Mouse (Mus musculus) stomach, postnatal 0 days (tissue): ENCODE data around the gene Map4k5. TPM values are rescaled to one million over a fixed set of nuclear protein-coding genes. Genes with fewer than 3 reads are reported as not detected.

Source experiments
- ATAC-seq: fragments of 200-750 bp; cut with Nextera tagmentation; 2 replicates; pipeline ENCODE4 v1.8.0; 2017; ENCODE audit not compliant: low FRiP score, low TSS enrichment
- DNase-seq: peaks from one replicate; pipeline ENCODE4 v3.0.0-alpha.2; 2016; ENCODE audit warnings: low spot score
- H3K27ac ChIP-seq: fragments of 300-500 bp; sonication (generic); replicated peaks from 2 replicates; pipeline ENCODE4 v1.5.1; 2014; ENCODE audit warnings: mild to moderate bottlenecking, control low read depth
- H3K27me3 ChIP-seq: fragments of 300-500 bp; sonication (generic); 2 replicates; pipeline ENCODE4 v1.6.1; 2014; ENCODE audit warnings: low read length; ENCODE audit not compliant: control insufficient read depth, insufficient read depth
- H3K36me3 ChIP-seq: fragments of 300-500 bp; sonication (generic); 2 replicates; pipeline ENCODE4 v1.6.1; 2014; ENCODE audit warnings: low read length, mixed read lengths; ENCODE audit not compliant: control insufficient read depth, insufficient read depth
- H3K4me1 ChIP-seq: fragments of 300-500 bp; sonication (generic); replicated peaks from 2 replicates; pipeline ENCODE4 v1.6.1; 2014; ENCODE audit warnings: antibody characterized with exemption; ENCODE audit not compliant: control insufficient read depth, insufficient read depth
- H3K4me2 ChIP-seq: fragments of 300-500 bp; sonication (generic); replicated peaks from 2 replicates; pipeline ENCODE4 v1.6.1; 2014; ENCODE audit warnings: low read depth, mild to moderate bottlenecking, control low read depth, moderate library complexity
- H3K4me3 ChIP-seq: fragments of 300-500 bp; sonication (generic); 2 replicates; pipeline ENCODE4 v1.5.1; 2014; ENCODE audit warnings: low read depth, low read length, control low read depth
- H3K9ac ChIP-seq: fragments of 300-500 bp; sonication (generic); 2 replicates; pipeline ENCODE4 v1.6.1; 2014; ENCODE audit warnings: mild to moderate bottlenecking, low read length, control low read depth, mixed read lengths
- H3K9me3 ChIP-seq: fragments of 300-500 bp; sonication (generic); 2 replicates; pipeline ENCODE4 v1.6.1; 2016; ENCODE audit warnings: low read length; ENCODE audit not compliant: control insufficient read depth
- CTCF ChIP-seq: IDR thresholded peaks from 2 replicates; pipeline ENCODE4 v1.5.1; 2016; ENCODE audit warnings: antibody characterized with exemption, low read depth, mild to moderate bottlenecking, moderate library complexity
- EP300 ChIP-seq: optimal IDR thresholded peaks from 2 replicates; pipeline ENCODE3; 2016; ENCODE audit warnings: antibody characterized with exemption
- WGBS: fragments of 180-500 bp; shearing (Covaris S2); extraction: QIAGEN DNeasy Blood & Tissue Kit; methylation state at CpG from one replicate; pipeline ENCODE4 v1.1.7; 2014; 5-methylcytosine and 5-hydroxymethylcytosine counted together
- polyA plus RNA-seq: library from polyadenylated mRNA; unstranded; fragments of >200 nt; fragmentation: Nextera tagmentation; extraction: Ambion mirVana; gene quantifications from 2 replicates; pipeline ENCODE4 v1.2.1, GENCODE M21; 2015

Map4k5 gene
- polyA plus RNA-seq, 1 experiment from 2014 or later, result 12.4 TPM

DNA sequence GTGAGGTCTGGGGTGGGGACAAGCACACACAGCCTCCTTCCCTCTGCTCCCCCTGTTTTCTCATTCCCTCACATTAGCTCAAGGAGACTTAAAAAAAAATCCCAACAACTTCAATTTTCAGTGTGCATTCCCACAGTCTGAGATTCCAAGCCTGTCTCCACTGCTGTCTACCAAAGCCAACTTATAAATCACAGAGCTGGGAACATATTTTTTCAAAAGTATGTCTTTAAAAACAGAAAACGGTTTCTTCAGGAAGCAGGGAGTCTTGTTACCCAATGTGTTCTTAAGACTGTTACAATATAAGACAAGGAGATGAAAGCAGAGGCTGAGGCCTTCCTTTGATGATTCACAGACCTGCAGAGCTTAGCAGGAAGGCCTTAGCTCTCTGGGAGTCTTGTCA, 81.0 kb downstream of the Map4k5 start:
- no peak for ATAC-seq
- 28% methylated on average over 1 of the region's 1 CpGs for WGBS
- TF ChIP-seq CTCF (no peak), EP300 (no peak)

DNA sequence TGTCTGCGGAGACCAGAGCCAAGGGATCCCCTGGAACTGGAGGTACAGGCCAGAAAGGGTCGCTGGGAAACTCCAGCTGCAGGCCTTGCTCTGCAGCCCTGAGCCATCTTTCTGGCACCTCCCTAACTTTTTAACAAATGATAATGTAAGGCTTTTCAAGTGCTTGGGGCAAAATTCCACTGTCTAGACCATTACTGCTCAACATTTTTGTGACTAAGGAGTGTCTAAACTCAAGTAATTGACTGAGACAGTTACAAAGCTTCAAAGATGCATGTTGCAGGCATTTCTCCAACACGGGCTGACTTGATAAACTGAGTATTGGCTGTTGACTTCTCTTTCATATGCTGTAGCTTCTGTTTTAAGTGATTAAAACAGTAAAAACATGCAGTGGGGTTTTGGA, 83.6 kb downstream of the Map4k5 start:
- no peak overlapping the region for H3K27ac ChIP-seq
- H3K4me1 ChIP-seq, result no peaks in the 10 kb centered on the region
- 67% methylated on average over 3 of the region's 3 CpGs for WGBS
- H3K4me3 ChIP-seq, result no peak overlapping the region
- DNase-seq (no peak), ATAC-seq (no peak)
- H3K36me3 ChIP-seq, result peaks cover 15% of the 10 kb centered on the region
- TF ChIP-seq EP300, result no peak
- no peak for TF ChIP-seq CTCF
- no peaks in the 10 kb centered on the region for H3K27me3 ChIP-seq
- no peak overlapping the region for H3K9ac ChIP-seq
- no peak overlapping the region for H3K4me2 ChIP-seq
- H3K9me3 ChIP-seq, result no peaks in the 10 kb centered on the region

More for the DNA sequence above, 81.0 kb downstream of the Map4k5 start:
- Histone ChIP-seq H3K4me2 (no peak overlapping the region), H3K9ac (no peak overlapping the region), H3K4me3 (no peak overlapping the region), H3K27ac (no peak overlapping the region), H3K4me1 (no peaks in the 10 kb centered on the region), H3K27me3 (no peaks in the 10 kb centered on the region), H3K36me3 (0 out of 2 replicates have a peak, but pooled peaks cover 3% of the 10 kb centered on the region), H3K9me3 (no peaks in the 10 kb centered on the region)
- DNase-seq, result no peak

DNA sequence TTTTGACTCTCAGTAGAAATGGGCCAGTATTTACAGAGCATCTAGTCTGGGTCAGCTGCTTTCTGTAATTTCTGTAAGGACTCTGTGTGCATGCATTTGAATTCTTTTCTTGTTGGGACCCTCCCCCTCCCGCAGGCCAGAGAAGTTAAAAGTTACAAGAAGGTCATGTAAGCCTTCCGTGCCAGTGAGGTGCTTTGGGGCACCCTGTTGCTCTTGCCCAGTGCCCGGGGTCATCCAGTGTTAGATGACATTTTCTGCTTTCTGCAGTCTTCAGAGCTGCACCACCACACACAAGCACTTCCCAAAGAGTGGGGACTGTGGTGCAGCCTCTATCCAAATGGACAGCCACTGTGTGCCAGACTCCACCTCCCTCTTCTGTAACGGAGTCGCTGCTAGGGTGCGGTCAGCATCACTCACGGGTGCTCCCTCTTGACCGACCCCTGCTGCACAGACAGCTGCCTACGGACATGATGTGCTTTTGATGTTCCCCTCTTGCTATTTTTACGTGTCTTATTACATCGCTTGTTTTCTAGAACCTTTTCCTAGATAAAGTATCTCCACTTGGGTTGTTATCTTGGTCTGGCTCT, 85.5 kb downstream of the Map4k5 start:
- H3K9ac ChIP-seq, result no peak overlapping the region
- TF ChIP-seq CTCF (no peak), EP300 (no peak)
- H3K36me3 ChIP-seq, result peaks cover 21% of the 10 kb centered on the region
- H3K4me3 ChIP-seq, result no peak overlapping the region
- no peaks in the 10 kb centered on the region for H3K4me1 ChIP-seq
- H3K9me3 ChIP-seq, result no peaks in the 10 kb centered on the region
- ATAC-seq, result no peak
- 80% methylated on average over 11 of the region's 11 CpGs for WGBS
- no peak for DNase-seq
- no peaks in the 10 kb centered on the region for H3K27me3 ChIP-seq
- no peak overlapping the region for H3K4me2 ChIP-seq
- H3K27ac ChIP-seq, result no peak overlapping the region

DNA sequence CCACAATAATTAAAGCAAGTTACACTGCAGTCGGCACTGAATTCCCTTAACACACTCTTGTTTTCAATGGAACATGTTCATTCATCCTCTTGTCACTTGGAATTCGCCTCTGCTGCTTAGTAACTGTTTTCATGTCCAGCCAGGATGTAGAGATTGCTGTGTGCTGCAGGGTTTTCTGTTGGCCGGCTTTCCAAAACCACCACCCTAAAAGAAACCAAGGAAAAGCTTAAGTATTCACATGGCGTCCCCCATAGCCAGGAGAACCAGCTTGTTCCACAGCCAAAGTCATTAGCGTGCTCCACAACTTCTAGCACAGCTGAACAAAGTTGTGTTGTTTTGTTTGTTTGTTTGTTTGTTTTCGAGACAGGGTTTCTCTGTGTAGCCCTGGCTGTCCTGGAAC, 87.9 kb downstream of the Map4k5 start:
- H3K9ac ChIP-seq, result no peak overlapping the region
- ATAC-seq (no peak), DNase-seq (no peak)
- no peak overlapping the region for H3K4me3 ChIP-seq
- WGBS, result 80% methylated on average over 6 of the region's 6 CpGs
- H3K9me3 ChIP-seq, result no peaks in the 10 kb centered on the region
- no peak for TF ChIP-seq CTCF
- TF ChIP-seq EP300, result no peak
- H3K4me1 ChIP-seq, result no peaks in the 10 kb centered on the region
- H3K36me3 ChIP-seq, result peaks cover 21% of the 10 kb centered on the region
- H3K27ac ChIP-seq, result no peak overlapping the region
- no peaks in the 10 kb centered on the region for H3K27me3 ChIP-seq
- no peak overlapping the region for H3K4me2 ChIP-seq

DNA sequence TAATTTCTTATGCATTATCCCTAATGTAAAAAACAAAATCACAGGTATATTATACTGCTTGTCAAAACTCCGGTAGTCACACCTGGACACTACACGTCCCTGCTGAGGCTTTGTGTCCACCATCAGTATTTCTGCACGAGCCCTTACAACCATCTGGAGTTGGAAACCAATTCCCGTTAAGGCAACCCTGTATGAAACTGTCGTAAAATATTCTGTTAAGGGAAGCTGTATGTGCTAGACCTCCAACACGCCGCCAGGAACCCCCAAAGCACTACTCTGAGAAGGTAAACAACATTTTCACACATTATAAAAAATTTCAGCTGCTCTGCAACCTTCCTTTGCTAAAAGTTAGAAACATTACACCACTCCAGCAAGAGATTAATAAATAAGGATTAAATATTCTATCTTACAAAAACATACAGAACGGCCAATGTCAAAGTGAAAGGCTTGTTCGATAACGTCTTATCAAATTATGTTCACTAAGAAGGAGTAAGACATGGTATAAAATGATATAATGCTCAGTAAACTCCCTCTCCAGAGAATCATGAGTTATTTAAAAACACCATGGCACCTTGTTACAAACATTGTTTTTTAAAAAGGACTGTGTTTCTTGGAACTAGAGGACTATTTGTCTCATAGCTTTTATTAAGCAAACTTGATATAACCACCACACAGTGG, 88.5 kb downstream of the Map4k5 start:
- H3K9me3 ChIP-seq, result no peaks in the 10 kb centered on the region
- no peak overlapping the region for H3K9ac ChIP-seq
- DNase-seq (no peak), ATAC-seq (no peak)
- 90% methylated on average over 10 of the region's 10 CpGs for WGBS
- H3K4me2 ChIP-seq, result no peak overlapping the region
- H3K4me3 ChIP-seq, result no peak overlapping the region
- H3K4me1 ChIP-seq, result no peaks in the 10 kb centered on the region
- H3K27me3 ChIP-seq, result no peaks in the 10 kb centered on the region
- H3K27ac ChIP-seq, result no peak overlapping the region
- TF ChIP-seq EP300, result no peak
- no peak for TF ChIP-seq CTCF
- peaks cover 21% of the 10 kb centered on the region for H3K36me3 ChIP-seq

DNA sequence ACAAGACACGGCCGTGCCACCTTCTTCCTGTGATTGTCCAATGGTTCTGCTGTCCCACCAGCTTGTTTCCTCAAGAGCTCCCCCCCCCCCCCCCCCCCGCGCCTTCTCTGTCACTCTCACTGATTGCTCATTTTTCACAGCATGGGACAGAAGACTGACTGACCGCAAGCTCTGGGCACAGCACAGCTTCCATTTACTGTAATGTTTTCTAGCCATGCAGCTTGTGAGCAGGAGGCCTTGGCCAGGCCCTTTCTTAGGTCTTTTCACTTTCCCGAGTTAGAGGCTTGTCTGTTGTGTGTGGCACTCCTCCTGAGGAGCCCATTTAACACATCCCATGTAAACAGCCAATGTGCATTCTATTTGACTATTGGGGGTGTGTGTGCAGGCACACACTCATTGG, 89.8 kb downstream of the Map4k5 start:
- Histone ChIP-seq H3K27ac (no peak overlapping the region), H3K4me3 (no peak overlapping the region), H3K9me3 (no peaks in the 10 kb centered on the region), H3K36me3 (peaks cover 18% of the 10 kb centered on the region), H3K4me1 (no peaks in the 10 kb centered on the region), H3K9ac (no peak overlapping the region), H3K4me2 (no peak overlapping the region), H3K27me3 (no peaks in the 10 kb centered on the region)
- TF ChIP-seq EP300 (no peak), CTCF (no peak)
- DNase-seq, result no peak
- no peak for ATAC-seq
- 80% methylated on average over 4 of the region's 6 CpGs for WGBS
